Mouse (Mus musculus) right cerebral cortex, postnatal 10 days (tissue): ENCODE data around the gene Nr0b1.

Experiments
- DNase-seq, 2 experiments: peaks; one replicate each; pipeline ENCODE4 v3.0.0; 2021; ENCODE audit warnings: low spot score in 2 of 2

Nr0b1 gene

GRCm38 (mm10) chrX:86191614-86192419 is at the start of gene Nr0b1:
Gene Nr0b1 (plus strand): TSS chrX:86191764.
- DNase-seq, result peak; percentile 21

GRCm38 (mm10) chrX:86187250-86187649 is 4.3 kb upstream of the Nr0b1 start:
- DNase-seq, result no peak

- peak; percentile 13 to 15 for DNase-seq
These were observed 943 bp downstream of the Nr0b1 start for GRCm38 (mm10) chrX:86192420-86192994.

GRCm38 (mm10) chrX:86193386-86193785 is 1.8 kb downstream of the Nr0b1 start:
- DNase-seq, result no peak

GRCm38 (mm10) chrX:86237246-86237645 is 45.7 kb downstream of the Nr0b1 start:
- no peak for DNase-seq
